Mouse (Mus musculus) cerebellum, postnatal 36 days (tissue): ENCODE measurements around the gene Pkd1l3.

Experiments
- DNase-seq, 2 experiments: peaks; one replicate each; pipeline ENCODE4 v3.0.0; 2021 to 2022; ENCODE audit warnings: mixed read lengths in 2 of 2

Gene Pkd1l3

GRCm38 (mm10) chr8:109632498-109632897 is 18.2 kb downstream of the Pkd1l3 start:
- no peak for DNase-seq

DNA sequence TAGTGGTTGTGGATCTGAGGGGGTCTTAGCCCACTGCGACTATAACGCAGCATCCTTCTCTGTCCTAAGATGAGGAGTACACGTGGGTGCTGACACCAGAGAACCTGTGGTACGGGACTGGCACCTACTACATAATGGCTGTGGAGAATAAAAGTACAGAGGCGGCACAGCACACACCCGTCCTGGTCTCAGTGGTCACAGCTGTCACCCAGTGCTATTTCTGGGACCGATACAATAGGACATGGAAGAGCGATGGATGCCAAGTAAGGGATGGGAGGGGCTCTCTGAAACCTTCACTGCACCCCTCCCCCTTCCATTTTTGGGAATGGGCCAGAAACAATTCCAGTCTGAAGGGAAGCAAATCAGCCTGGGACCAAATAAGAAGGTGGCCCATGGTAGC is 20.8 kb downstream of the Pkd1l3 start:
- no peak for DNase-seq

- no peak for DNase-seq
Observed at GRCm38 (mm10) chr8:109638851-109639250, 24.5 kb downstream of the Pkd1l3 start.

DNA sequence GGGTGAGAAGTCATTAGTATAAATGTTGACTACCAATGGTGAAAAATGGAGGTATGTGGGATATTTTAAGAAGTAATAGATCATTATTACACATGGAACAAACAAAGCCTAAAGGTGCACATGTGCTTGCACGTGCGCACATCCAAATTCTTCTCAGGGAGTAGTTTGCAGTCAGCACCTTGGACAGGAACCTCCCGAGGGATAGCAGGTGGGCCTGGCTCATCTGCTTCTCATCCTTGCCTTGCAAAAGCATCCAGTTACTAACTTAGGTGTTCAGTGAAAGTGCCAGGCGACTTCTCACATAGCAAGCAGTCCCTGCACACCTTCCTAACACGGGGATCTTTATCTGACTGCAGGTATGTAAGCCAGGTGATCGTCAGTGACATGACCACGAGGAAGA is 26.1 kb downstream of the Pkd1l3 start:
- no peak for DNase-seq

DNA sequence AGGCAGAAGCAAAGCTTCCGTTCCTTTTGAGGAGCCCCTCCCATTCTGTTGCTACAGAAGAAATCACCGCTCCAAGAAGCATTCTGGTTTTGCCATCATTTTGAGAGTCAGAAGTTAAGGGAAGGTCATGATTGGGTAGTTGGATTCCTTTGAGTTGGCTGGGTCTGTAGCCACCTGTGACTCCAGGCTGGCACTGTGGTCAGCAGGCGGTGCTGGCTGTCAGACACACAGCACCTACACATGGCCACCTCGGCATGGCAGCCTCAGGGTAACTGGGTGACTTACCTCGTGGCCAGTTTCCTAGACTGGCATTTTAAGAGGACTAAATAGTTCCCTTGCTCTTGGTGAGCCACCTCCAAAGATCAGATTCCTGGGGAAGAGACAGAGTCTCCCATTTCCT is 26.9 kb downstream of the Pkd1l3 start:
- DNase-seq = no peak

- DNase-seq = no peak
Observed at GRCm38 (mm10) chr8:109647331-109647730, 33.0 kb downstream of the Pkd1l3 start.

GRCm38 (mm10) chr8:109648469-109648868 is 34.2 kb downstream of the Pkd1l3 start:
- no peak for DNase-seq

GRCm38 (mm10) chr8:109650801-109651200 is 36.5 kb downstream of the Pkd1l3 start:
- DNase-seq = peak; percentile 21 to 38

- DNase-seq = no peak
Observed at GRCm38 (mm10) chr8:109656860-109657259, 42.5 kb downstream of the Pkd1l3 start.

DNA sequence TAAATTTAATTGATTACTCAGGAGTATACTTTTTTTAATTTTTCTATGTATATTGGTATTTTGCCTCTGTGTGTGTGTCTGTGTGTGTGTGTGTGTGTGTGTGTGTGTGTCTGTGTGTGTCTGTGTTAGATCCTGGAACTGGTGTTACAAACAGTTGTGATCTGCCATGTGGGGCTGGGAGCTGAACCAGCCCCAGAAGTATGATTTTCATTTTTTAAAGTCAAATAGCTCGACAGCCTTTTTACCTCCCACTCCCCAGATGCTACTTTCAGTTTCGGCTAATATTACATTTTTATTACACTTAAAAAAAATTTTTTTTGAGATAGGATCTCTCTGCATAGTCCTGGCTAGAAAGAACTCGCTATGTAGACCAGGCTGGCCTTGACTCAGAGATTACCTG is 48.0 kb downstream of the Pkd1l3 start:
- DNase-seq = no peak

DNA sequence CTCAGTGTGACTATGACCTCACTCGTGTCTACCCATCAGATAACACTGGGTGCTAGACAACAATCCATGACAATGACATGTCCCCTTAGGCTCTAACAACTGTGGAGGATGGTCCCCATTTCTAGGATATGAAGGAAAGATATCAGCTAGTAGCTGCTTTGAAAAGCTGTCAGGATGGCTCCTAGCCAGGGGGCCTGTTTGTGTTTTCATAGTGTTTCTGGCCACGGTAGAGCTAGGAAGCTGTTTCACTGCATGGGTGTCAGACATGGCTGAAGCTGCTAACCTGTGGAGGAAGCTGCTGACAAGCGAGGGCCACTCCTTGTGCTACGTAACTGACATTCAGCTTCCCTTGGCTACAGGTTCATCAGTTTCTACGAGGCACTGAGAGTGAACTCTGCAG is 52.3 kb downstream of the Pkd1l3 start:
- DNase-seq = no peak

GRCm38 (mm10) chr8:109672656-109673055 is 58.3 kb downstream of the Pkd1l3 start:
- no peak for DNase-seq

- DNase-seq = no peak
Observed at GRCm38 (mm10) chr8:109673596-109673995, 59.3 kb downstream of the Pkd1l3 start.

DNA sequence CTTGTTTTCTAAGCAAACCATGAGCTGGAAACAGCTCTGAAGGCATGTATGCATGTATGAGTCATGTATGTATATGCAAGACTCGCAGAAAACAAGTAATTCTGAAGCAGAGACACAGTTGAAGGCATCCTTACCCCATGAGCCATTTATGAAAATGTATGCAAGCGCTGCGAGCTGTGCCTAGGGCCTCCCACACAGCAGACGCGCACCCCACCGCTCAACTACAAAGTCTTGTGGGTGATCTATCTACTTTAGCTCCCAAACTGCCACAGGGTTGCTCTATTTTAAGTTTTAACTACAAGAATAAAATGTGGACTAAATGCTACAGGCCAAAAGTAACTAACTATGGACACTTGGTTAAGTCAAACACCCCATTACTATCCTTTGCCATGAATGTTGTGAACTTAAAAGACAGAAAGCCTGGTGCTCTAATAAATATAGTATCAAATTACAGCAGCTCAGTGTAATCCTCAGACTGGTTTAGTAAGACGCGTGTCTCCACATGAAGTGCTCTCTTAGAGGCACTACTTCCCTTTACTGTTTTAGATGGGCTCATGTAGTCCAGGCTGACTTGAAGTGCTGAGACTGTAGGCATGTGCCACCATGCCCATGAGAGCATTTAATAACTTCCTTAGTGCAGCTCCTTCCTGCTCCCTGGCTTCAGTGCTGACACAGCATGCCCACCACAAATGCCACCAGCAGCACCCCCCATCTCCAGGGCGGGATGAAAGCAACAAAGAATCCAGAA is 61.8 kb downstream of the Pkd1l3 start:
- DNase-seq = no peak

GRCm38 (mm10) chr8:109681535-109681934 is 67.2 kb downstream of the Pkd1l3 start:
- DNase-seq = no peak

GRCm38 (mm10) chr8:109682120-109682519 is 67.8 kb downstream of the Pkd1l3 start:
- DNase-seq = no peak

- DNase-seq = no peak
Observed at GRCm38 (mm10) chr8:109687248-109687647, 72.9 kb downstream of the Pkd1l3 start.

GRCm38 (mm10) chr8:109691769-109692168 is 77.5 kb downstream of the Pkd1l3 start:
- DNase-seq = peak in 1 of 2 experiments; percentile 15

DNA sequence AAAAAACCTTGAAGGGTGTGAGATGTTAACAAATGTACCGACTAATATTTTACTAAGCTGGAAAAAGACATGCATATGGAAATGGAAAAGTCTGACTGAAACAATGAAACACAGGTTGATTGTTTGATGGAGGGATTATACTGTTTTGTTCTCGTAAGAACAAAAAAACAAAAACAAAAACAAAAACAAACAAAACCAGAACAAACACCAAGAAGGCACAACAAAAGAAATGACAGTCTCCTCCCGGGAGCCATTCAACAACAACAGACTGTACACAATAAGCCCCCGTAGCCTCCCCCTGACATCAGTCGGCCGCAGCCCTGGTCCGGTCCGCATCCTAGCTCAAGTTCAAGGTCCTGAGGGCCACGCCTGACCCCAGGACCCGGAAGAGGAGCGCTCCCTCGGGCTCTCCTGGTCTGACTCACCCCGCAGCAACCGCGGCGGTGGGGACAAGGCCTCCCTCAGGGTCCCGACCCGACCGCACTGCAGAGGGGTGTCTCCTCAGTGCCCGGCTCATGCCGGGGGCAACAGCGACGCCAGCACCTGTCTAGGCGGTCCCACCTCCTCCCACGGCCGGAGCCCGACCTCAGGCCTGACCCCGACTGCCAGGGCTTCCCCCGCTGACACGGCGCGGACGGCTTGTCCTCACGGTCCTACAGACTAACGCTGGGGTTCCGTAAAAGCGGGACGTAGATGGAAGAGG is 78.3 kb downstream of the Pkd1l3 start:
- DNase-seq = no peak

DNA sequence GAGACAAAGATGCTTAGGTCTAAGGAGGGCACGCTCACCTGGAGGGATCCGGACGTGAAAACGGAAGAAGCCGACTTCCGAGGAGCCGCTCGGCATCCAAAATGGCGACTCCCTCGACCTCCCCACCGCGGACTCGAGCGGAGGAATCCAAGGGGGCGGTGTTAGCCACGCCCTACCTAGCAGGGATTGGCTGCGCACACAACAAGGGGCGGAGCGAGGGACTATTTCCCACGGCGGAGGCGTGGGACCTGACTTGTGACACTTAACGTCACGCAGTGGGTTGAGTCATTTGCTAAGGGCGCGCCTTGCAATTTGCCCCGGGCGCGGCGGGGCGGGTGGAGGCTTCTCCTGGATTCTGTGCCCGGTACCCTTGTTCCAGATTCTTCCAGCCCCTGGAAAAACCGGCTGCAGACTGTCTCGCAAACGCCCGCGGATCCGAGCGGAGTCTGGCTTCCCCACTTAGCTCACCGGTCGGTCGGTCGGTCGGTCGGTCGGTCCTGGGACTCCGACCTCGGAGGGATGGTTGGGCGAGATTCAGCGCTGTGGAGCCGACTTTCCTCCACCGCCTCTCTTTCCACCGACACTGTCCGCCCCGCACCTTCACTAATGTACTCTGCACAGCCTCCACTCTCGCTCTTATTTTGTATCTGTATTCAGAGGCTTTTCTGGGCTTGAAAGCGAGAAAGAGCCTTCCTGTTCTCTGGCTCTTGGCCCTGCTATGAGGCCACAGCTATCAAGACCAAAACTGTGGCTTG is 79.0 kb downstream of the Pkd1l3 start, which contains the start of gene Ist1:
Gene Ist1 (minus strand): TSS at position 115 of the 755 bp plus-strand sequence.
- peak; percentile 98 for DNase-seq

DNA sequence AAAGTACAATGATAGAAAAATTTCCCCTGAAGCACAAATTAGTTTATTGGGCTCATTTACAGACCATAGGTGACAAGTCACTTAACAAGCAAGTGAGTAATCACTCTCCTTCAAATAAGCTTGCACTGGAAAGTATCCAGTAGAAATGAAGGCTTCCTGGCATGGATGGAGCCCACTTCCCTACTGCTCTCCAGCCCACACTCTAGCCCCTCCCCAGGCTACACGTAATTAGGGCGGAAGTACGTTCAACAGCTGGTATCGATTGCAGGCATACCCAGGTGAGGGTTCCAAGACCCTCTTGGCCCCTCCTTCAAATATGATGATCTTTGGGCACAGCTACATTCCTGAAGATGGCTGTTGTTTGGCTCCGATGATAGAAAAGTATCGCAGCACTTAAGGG is 79.8 kb downstream of the Pkd1l3 start:
- DNase-seq = no peak

- no peak for DNase-seq
Observed at GRCm38 (mm10) chr8:109697754-109698153, 83.4 kb downstream of the Pkd1l3 start.

DNA sequence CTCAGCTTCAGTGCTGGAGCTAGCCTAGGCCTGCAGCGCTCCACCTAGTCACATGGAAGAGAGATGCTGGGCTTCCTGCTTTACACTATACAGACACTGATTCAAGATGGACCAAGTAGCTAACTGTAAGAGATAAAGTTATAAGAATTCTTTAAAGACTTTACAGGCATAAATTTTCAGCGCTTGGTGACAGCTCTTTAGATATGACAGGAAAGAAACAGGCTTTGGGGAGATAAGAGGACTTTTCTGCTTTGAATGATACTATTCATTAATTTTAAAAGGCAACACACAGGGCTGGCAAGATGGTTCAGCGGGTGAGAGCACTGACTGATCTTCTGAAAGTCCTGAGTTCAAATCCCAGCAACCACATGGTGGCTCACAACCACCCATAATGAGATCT is 84.2 kb downstream of the Pkd1l3 start:
- DNase-seq = no peak
